Mouse (Mus musculus): Measurements from ENCODE around the gene Slc7a14.

Gene Slc7a14

GRCm38 (mm10) chr3:31260329-31260963, 49.7 kb downstream of the Slc7a14 start:
- DNase-seq: peak; percentile 29 to 39

- DNase-seq: no peak
These were observed 50.5 kb downstream of the Slc7a14 start for GRCm38 (mm10) chr3:31259553-31260255.

GRCm38 (mm10) chr3:31254427-31254826, 55.8 kb downstream of the Slc7a14 start:
- no peak for DNase-seq

GRCm38 (mm10) chr3:31253862-31254261, 56.3 kb downstream of the Slc7a14 start:
- no peak for DNase-seq

GRCm38 (mm10) chr3:31252566-31252965, 57.6 kb downstream of the Slc7a14 start:
- no peak for DNase-seq

- DNase-seq: no peak
These were observed 66.7 kb downstream of the Slc7a14 start for GRCm38 (mm10) chr3:31243478-31243877.

- no peak for DNase-seq
These were observed 69.3 kb downstream of the Slc7a14 start for GRCm38 (mm10) chr3:31240840-31241239.

GRCm38 (mm10) chr3:31239645-31240044, 70.5 kb downstream of the Slc7a14 start:
- DNase-seq: no peak

- DNase-seq: peak in 1 of 2 experiments; percentile 6
These were observed 72.2 kb downstream of the Slc7a14 start for GRCm38 (mm10) chr3:31237936-31238335.

- DNase-seq: peak in 1 of 2 experiments; percentile 8
These were observed 74.0 kb downstream of the Slc7a14 start for GRCm38 (mm10) chr3:31236146-31236545.

- DNase-seq: no peak
These were observed 75.8 kb downstream of the Slc7a14 start for GRCm38 (mm10) chr3:31234356-31234755.

- no peak for DNase-seq
These were observed 76.3 kb downstream of the Slc7a14 start for GRCm38 (mm10) chr3:31233746-31234312.

- DNase-seq: no peak
These were observed 80.9 kb downstream of the Slc7a14 start for GRCm38 (mm10) chr3:31229281-31229680.

GRCm38 (mm10) chr3:31228487-31228886, 81.7 kb downstream of the Slc7a14 start:
- no peak for DNase-seq

GRCm38 (mm10) chr3:31223551-31223950, 86.6 kb downstream of the Slc7a14 start:
- no peak for DNase-seq

GRCm38 (mm10) chr3:31220040-31220439, 90.1 kb downstream of the Slc7a14 start:
- no peak for DNase-seq

GRCm38 (mm10) chr3:31219483-31219882, 90.7 kb downstream of the Slc7a14 start:
- no peak for DNase-seq

- no peak for DNase-seq
These were observed 92.7 kb downstream of the Slc7a14 start for GRCm38 (mm10) chr3:31217523-31217922.

- DNase-seq: no peak
These were observed 96.4 kb downstream of the Slc7a14 start for GRCm38 (mm10) chr3:31213802-31214201.

GRCm38 (mm10) chr3:31212205-31213038, 97.8 kb downstream of the Slc7a14 start:
- DNase-seq: no peak

GRCm38 (mm10) chr3:31209001-31209400, 101.2 kb downstream of the Slc7a14 start:
- no peak for DNase-seq

- DNase-seq: no peak
These were observed 101.7 kb downstream of the Slc7a14 start for GRCm38 (mm10) chr3:31208458-31208994.

- DNase-seq: no peak
These were observed 102.1 kb downstream of the Slc7a14 start for GRCm38 (mm10) chr3:31208046-31208445.

All from kidney, adult 8-10 months (tissue).